Mouse (Mus musculus) heart, embryonic 13.5 days (tissue): ENCODE results near the gene Calhm5. TPM values are rescaled to one million over a fixed set of nuclear protein-coding genes. Genes with fewer than 3 reads are reported as not detected.

Source experiments
- ATAC-seq: fragments of 200-750 bp; cut with Nextera tagmentation; 2 replicates; pipeline ENCODE4 v1.8.0; 2017; ENCODE audit warnings: moderate TSS enrichment; ENCODE audit not compliant: insufficient number of reproducible peaks, low FRiP score, low TSS enrichment; ENCODE audit errors: extremely low read depth
- H3K27ac ChIP-seq: fragments of 300-500 bp; sonication (generic); replicated peaks from 2 replicates; pipeline ENCODE4 v1.5.1; 2015; ENCODE audit warnings: moderate library complexity, mild to moderate bottlenecking, inconsistent platforms
- H3K27me3 ChIP-seq: fragments of 300-500 bp; sonication (generic); replicated peaks from 2 replicates; pipeline ENCODE4 v1.6.1; 2015; ENCODE audit warnings: mild to moderate bottlenecking, inconsistent platforms
- H3K36me3 ChIP-seq: fragments of 300-500 bp; sonication (generic); 2 replicates; pipeline ENCODE4 v1.6.1; 2015; ENCODE audit warnings: mild to moderate bottlenecking, inconsistent platforms
- H3K4me1 ChIP-seq: fragments of 300-500 bp; sonication (generic); 2 replicates; pipeline ENCODE4 v1.6.1; 2015; ENCODE audit warnings: inconsistent platforms
- H3K4me2 ChIP-seq: fragments of 300-500 bp; sonication (generic); 2 replicates; pipeline ENCODE4 v1.6.1; 2015; ENCODE audit warnings: inconsistent platforms, mild to moderate bottlenecking, moderate library complexity
- H3K4me3 ChIP-seq: fragments of 300-500 bp; sonication (generic); 2 replicates; pipeline ENCODE4 v1.5.1; 2015; ENCODE audit warnings: moderate library complexity, mild to moderate bottlenecking, inconsistent platforms
- H3K9ac ChIP-seq: fragments of 300-500 bp; sonication (generic); 2 replicates; pipeline ENCODE4 v1.6.1; 2015; ENCODE audit warnings: inconsistent platforms, mild to moderate bottlenecking, moderate library complexity
- H3K9me3 ChIP-seq: fragments of 300-500 bp; sonication (generic); 2 replicates; pipeline ENCODE4 v1.6.1; 2016; ENCODE audit warnings: inconsistent platforms
- WGBS: fragments of 180-500 bp; shearing (Covaris S2); methylation state at CpG from one replicate; pipeline ENCODE4 v1.1.7; 2015; ENCODE audit warnings: mixed read lengths; 5-methylcytosine and 5-hydroxymethylcytosine counted together
- polyA plus RNA-seq: library from polyadenylated mRNA; unstranded; fragments of >200 nt; fragmentation: Nextera tagmentation; extraction: Ambion mirVana; gene quantifications from 2 replicates; pipeline ENCODE4 v1.2.1, GENCODE M21; 2015

Gene Calhm5
- polyA plus RNA-seq: 1.5 and 1.7 TPM in 2 replicates

- Histone ChIP-seq H3K4me1 (peaks cover 20% of the 10 kb centered on the region), H3K4me3 (peak within 1 kb of the TSS; percentile 51), H3K27ac (peak within 1 kb of the TSS; percentile 57), H3K27me3 (no peaks in the 10 kb centered on the region), H3K36me3 (no peaks in the 10 kb centered on the region), H3K9ac (peak within 1 kb of the TSS; percentile 78), H3K4me2 (peak within 1 kb of the TSS; percentile 70), H3K9me3 (no peaks in the 10 kb centered on the region)
- WGBS: 13% methylated on average over 9 of the region's 9 CpGs
- ATAC-seq: no peak; the same call in 1 of the 2 replicates
These were observed at the start of gene Calhm5 for GRCm38 (mm10) chr10:34096418-34096883. Calhm5 (minus strand) TSS chr10:34096519.

DNA sequence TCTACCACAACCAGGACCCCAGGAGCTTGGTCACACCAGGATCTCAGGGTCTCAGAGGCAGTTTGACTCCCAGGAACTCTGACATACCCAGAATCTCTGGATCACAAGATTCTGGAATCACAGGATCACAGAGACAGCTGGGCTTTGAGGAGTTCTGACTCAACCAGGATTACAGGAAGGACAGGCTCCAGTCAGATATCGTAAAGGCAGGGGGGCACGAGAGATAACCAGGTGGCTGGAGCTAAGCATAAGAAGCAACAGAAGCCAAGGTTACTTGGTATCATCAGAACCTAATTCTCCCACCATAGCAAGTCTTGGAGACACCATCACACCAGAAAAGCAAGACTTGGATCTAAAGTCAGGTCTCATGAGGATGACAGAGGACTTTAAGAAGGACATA, 45.4 kb upstream of the Calhm5 start:
- Histone ChIP-seq H3K36me3 (no peaks in the 10 kb centered on the region), H3K27me3 (no peaks in the 10 kb centered on the region), H3K27ac (no peak overlapping the region), H3K9ac (no peak overlapping the region), H3K4me1 (peaks cover 11% of the 10 kb centered on the region), H3K4me3 (no peak overlapping the region), H3K9me3 (peaks cover 6% of the 10 kb centered on the region; the same call in 1 of the 2 replicates), H3K4me2 (no peak overlapping the region)
- ATAC-seq: no peak
- 56% methylated on average over 2 of the region's 2 CpGs for WGBS

- Histone ChIP-seq H3K9ac (no peak overlapping the region), H3K4me1 (peaks cover 17% of the 10 kb centered on the region), H3K36me3 (no peaks in the 10 kb centered on the region), H3K27ac (no peak overlapping the region), H3K4me3 (no peak overlapping the region), H3K4me2 (no peak overlapping the region), H3K9me3 (peaks cover 6% of the 10 kb centered on the region; the same call in 1 of the 2 replicates), H3K27me3 (no peaks in the 10 kb centered on the region)
- no peak for ATAC-seq
- WGBS: 63% methylated on average over 4 of the region's 4 CpGs
These were observed 43.4 kb upstream of the Calhm5 start for GRCm38 (mm10) chr10:34139768-34140167.

- Histone ChIP-seq H3K4me1 (peaks cover 17% of the 10 kb centered on the region), H3K4me2 (no peak overlapping the region), H3K4me3 (no peak overlapping the region), H3K9ac (no peak overlapping the region), H3K36me3 (no peaks in the 10 kb centered on the region), H3K9me3 (peaks cover under 1% of the 10 kb centered on the region; the same call in 1 of the 2 replicates), H3K27me3 (no peaks in the 10 kb centered on the region), H3K27ac (no peak overlapping the region)
- WGBS: 22% methylated on average over 6 of the region's 6 CpGs
- no peak for ATAC-seq
These were observed 41.7 kb upstream of the Calhm5 start for GRCm38 (mm10) chr10:34138027-34138426.

DNA sequence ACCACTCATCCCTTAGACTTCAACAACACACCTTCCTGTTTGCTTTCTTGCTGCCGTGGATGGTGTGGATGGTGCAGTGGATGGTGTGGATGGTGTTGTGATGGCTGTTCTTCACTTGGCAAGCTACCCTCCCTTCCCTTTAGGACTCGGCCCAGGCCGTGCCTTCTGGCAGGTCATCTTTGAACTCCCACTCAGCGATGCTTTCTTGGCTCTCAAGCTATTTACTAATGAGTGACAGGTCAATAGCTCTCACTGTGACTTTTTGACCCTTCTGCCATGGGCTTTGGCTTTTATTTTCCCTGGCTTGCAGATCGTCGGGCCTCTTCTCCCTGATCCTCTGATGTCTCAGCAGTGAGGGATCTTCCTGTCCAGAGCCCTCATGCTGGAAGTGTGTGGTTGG, 40.1 kb upstream of the Calhm5 start:
- WGBS: 45% methylated on average over 6 of the region's 6 CpGs
- H3K27me3 ChIP-seq: no peaks in the 10 kb centered on the region
- H3K4me3 ChIP-seq: no peak overlapping the region
- no peak overlapping the region for H3K4me2 ChIP-seq
- peaks cover 17% of the 10 kb centered on the region for H3K4me1 ChIP-seq
- H3K9me3 ChIP-seq: no peaks in the 10 kb centered on the region
- H3K27ac ChIP-seq: no peak overlapping the region
- H3K9ac ChIP-seq: no peak overlapping the region
- ATAC-seq: no peak
- H3K36me3 ChIP-seq: no peaks in the 10 kb centered on the region

GRCm38 (mm10) chr10:34131356-34131755, 35.0 kb upstream of the Calhm5 start:
- no peak for ATAC-seq
- no peak overlapping the region for H3K9ac ChIP-seq

GRCm38 (mm10) chr10:34128391-34128790, 32.1 kb upstream of the Calhm5 start:
- H3K9ac ChIP-seq: no peak overlapping the region
- ATAC-seq: no peak
- 0 out of 2 replicates have a peak, but pooled peaks cover 4% of the 10 kb centered on the region for H3K27me3 ChIP-seq
- H3K4me3 ChIP-seq: no peak overlapping the region
- 0 out of 2 replicates have a peak, but pooled peaks cover 4% of the 10 kb centered on the region for H3K4me1 ChIP-seq
- no peaks in the 10 kb centered on the region for H3K36me3 ChIP-seq
- WGBS: 72% methylated on average over 6 of the region's 6 CpGs
- H3K27ac ChIP-seq: no peak overlapping the region
- H3K9me3 ChIP-seq: 0 out of 2 replicates have a peak, but pooled peaks cover 5% of the 10 kb centered on the region
- H3K4me2 ChIP-seq: no peak overlapping the region

More at GRCm38 (mm10) chr10:34131356-34131755, 35.0 kb upstream of the Calhm5 start:
- no peak overlapping the region for H3K4me3 ChIP-seq
- peaks cover 6% of the 10 kb centered on the region for H3K4me1 ChIP-seq
- WGBS: 64% methylated on average over 2 of the region's 2 CpGs
- H3K36me3 ChIP-seq: no peaks in the 10 kb centered on the region
- H3K27ac ChIP-seq: no peak overlapping the region
- H3K27me3 ChIP-seq: 0 out of 2 replicates have a peak, but pooled peaks cover 4% of the 10 kb centered on the region
- no peaks in the 10 kb centered on the region for H3K9me3 ChIP-seq
- H3K4me2 ChIP-seq: no peak overlapping the region

- H3K27me3 ChIP-seq: 0 out of 2 replicates have a peak, but pooled peaks cover 4% of the 10 kb centered on the region
- peak within 1 kb of the TSS; percentile 75 for H3K9ac ChIP-seq
- peak within 1 kb of the TSS; percentile 85 for H3K4me2 ChIP-seq
- H3K4me3 ChIP-seq: peak within 1 kb of the TSS; percentile 65
- WGBS: 15% methylated on average over 44 of the region's 44 CpGs
- 0 out of 2 replicates have a peak, but pooled peaks cover 4% of the 10 kb centered on the region for H3K4me1 ChIP-seq
- H3K27ac ChIP-seq: no peak within 1 kb of the TSS
- H3K9me3 ChIP-seq: 0 out of 2 replicates have a peak, but pooled peaks cover 5% of the 10 kb centered on the region
- H3K36me3 ChIP-seq: no peaks in the 10 kb centered on the region
- peak; percentile 31; the same call in 1 of the 2 replicates for ATAC-seq
These were observed 31.4 kb upstream of the Calhm5 start, which contains the start of gene Calhm6 for GRCm38 (mm10) chr10:34127392-34128378. Calhm6 (minus strand) TSS chr10:34127984.

DNA sequence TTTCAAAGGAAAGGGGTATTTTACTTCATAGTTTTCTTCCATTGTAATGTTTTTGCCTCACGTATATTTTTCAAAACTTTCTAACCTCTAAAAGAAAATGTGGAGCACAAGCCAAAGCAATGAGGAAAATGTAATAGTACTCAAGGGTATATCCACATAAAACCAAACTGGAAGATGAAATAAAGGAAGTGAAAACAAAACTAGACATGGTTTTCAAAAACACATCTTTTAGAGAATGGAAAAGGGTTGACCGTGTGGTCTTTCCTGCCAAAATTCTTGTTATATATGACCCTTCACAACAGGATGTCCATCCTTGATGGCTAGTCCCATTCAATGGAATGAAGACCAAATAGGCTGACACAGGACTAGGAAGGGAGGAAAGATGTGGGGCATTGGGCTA, 22.1 kb upstream of the Calhm5 start:
- no peaks in the 10 kb centered on the region for H3K4me1 ChIP-seq
- no peaks in the 10 kb centered on the region for H3K36me3 ChIP-seq
- no peaks in the 10 kb centered on the region for H3K9me3 ChIP-seq
- ATAC-seq: no peak
- no peak overlapping the region for H3K4me3 ChIP-seq
- WGBS: 71% methylated on average over 2 of the region's 2 CpGs
- H3K27ac ChIP-seq: no peak overlapping the region
- H3K27me3 ChIP-seq: no peaks in the 10 kb centered on the region
- H3K4me2 ChIP-seq: no peak overlapping the region
- no peak overlapping the region for H3K9ac ChIP-seq

DNA sequence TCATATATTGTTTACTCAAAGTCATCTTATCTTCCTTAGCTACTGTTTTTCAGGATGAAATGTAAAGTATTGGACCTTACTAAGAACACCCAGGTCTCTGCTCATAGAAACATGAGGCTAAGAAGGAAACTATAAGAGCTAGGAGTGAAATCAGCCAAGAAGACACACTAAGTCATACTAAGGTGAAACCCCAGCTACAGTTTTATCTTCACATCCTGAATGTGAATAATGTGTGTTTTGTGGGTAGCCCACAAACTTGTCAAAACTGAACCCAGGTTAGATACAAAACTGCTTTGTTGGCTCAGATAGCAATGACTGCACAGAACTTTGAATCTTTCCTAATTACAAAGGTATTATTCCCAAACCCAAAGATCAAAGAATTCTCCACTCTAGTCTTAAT, 21.5 kb upstream of the Calhm5 start:
- Histone ChIP-seq H3K4me1 (no peaks in the 10 kb centered on the region), H3K4me2 (no peak overlapping the region), H3K27me3 (no peaks in the 10 kb centered on the region), H3K4me3 (no peak overlapping the region), H3K9me3 (no peaks in the 10 kb centered on the region), H3K36me3 (no peaks in the 10 kb centered on the region), H3K9ac (no peak overlapping the region), H3K27ac (no peak overlapping the region)
- ATAC-seq: no peak

DNA sequence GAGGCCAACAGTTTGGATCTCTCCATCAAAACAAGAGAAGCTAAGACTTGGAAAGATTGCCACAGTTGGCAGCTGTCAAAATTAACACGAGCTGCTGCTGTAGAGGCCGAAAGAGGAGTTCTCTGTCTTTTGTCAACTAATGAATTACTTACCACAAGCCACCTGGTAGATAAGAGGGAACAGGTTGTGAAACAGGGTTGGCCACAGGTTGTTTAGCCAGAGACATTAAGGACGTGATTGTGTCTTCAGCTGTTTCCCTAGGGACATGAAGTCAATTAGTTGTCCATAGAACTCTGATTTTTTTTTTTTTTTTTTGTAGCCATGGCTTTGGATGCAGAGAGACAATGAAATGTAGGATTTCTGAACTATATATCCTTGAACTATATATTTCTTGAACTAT, 20.8 kb upstream of the Calhm5 start:
- no peak for ATAC-seq
- Histone ChIP-seq H3K4me2 (no peak overlapping the region), H3K36me3 (no peaks in the 10 kb centered on the region), H3K9ac (no peak overlapping the region), H3K27ac (no peak overlapping the region), H3K27me3 (no peaks in the 10 kb centered on the region), H3K4me1 (peaks cover under 1% of the 10 kb centered on the region; the same call in 1 of the 2 replicates), H3K4me3 (no peak overlapping the region), H3K9me3 (no peaks in the 10 kb centered on the region)
- WGBS: 51% methylated on average over 3 of the region's 3 CpGs
